Mouse (Mus musculus): ENCODE results near the gene Tcf15.

DNA sequence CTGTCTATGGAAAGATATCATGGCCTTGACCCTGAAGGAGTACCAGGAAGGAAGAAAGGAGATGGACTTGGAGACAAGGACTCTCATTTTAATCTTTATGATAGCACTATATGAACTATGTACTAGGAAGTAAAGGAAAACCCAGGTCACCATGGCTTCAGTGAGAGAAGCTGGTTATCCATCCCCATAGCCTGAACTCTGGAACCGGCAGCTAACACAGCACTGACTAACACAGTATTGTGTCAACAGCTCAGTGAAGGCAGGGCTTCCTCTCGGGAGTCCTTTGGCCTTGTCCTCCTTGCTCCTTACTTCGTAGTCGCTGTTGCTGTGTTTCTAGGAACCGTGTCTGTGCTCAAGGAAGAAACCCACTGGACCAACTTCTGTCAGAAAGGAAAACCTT is 34.0 kb upstream of the Tcf15 start:
- TF ChIP-seq POLR2A (IDR thresholded peaks at IDR 0.05; ENCODE audit: borderline replicate concordance, control insufficient read depth, low read depth, low read length) (no peak), CTCF (IDR thresholded peaks at IDR 0.05; ENCODE audit: control insufficient read depth, insufficient read depth, low read length) (no peak)

All from bone marrow, adult 2 months (tissue).